Mouse (Mus musculus): ENCODE data around the gene Tagln3.

The Tagln3 gene

DNA sequence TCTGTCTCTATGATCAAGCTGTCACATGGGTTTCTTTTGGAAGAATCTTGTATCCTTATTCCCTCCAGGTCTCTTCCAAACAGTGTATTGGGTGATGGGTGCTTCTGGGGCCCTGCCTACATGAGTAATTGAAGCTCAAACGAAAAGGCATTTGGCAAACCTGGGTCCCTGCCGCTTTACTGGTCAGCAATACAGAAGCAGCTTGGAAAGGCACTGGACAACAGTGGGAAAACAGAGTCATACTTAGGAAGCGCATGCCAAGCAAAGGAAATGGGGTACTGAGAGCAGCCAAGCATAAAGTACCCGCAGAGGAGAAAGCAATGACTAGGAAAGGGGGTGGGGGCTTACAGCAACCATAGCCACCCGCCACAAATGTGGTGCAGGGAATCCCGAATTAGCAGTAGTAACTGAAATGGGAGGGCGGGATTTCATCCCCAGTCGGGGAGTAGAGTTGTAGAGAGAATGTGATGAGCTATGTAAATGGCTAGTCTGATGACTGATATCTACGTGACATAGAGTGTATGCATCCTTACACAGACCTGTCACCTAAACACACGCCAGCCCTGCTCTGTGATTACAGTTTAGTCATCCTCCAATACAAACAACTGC lies 4.3 kb downstream of the Tagln3 start:
- no peak for DNase-seq

DNA sequence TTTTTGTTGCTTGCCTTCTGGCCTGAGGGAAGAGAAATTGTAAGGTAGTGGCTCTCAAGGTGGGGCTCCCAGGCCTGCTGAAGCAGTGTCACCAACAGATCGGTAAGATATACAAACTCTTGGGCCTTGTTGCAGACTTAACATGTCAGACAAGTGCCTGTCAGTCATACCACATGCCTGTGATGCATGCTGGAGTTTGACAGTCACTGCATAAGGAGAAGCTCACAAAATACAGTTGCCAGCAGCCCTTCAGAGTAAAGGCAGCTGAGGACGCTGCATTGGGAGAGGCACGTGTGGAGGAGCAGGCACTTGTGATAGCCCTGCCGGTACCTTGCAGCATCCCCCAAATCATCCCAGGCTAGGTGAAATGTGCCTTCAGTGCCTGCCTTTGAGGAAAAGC lies 6.1 kb downstream of the Tagln3 start:
- DNase-seq, result no peak

DNA sequence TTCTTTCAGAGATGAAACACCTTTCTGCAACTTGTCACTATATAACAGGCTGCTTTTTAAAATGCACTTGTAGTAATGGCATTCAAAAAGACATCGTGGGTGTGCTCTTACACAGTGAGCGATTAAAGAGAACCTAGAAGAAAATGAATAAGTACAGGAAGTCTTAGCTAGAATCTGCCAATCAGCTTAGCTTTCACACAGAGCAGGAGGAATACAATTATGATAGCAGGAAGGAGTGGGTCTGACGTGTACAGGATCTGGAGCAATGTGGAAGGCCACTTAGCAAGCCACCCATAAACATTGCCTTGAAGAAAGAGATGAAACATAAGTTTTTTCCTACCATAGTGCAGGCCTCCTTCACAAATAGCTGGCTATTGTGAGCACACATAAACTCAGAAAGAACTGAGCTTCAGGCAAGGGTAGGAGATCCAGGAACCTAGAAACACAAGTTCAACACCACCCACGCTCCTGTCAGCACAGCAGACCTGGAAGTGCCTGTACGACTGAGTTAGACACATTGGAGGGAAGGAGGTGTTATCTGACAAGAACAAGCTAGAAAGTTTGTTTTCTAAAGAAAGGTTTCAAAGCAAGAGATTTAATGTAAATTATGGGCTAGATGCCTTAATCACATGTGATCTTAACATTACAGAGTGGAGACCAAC lies 9.8 kb downstream of the Tagln3 start:
- no peak for DNase-seq

DNA sequence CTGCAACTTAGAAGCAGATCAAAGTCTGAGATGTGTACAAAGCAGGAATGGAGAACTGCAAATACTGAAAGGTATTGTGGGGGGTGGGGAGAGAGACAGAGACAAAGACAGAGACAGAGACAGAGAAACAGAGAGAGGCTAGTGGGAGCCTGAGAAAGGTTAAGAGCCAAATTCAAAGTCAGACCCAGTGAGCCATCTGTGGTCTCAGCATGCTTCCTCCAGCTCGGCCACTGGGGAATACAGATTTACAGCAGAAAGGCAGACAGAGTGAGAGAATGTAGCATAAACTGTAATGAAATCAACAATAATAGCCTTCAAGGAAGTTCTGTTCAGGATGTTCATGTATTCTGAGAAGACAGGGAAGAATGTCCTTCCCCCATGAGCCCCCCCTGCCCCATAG lies 10.5 kb downstream of the Tagln3 start:
- DNase-seq, result no peak

DNA sequence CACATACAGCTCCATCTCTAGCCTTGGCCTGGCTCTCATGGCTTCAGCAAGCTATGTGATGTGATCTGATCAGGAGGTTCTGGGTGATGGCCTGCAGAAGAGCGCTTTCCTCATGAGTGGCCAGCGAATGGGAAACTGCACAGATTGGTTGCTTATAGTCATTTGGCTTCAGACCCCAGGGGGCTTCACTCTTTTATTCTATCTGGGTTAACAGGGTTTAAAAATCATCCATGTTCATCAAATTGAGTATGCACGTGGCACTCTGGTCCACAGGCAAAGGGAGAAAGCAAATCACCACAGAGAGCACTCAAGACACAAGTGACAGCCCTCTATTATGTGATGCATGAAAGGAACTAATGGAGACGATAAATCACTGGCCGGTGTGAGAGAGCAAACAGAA lies 11.1 kb downstream of the Tagln3 start:
- DNase-seq, result no peak

DNA sequence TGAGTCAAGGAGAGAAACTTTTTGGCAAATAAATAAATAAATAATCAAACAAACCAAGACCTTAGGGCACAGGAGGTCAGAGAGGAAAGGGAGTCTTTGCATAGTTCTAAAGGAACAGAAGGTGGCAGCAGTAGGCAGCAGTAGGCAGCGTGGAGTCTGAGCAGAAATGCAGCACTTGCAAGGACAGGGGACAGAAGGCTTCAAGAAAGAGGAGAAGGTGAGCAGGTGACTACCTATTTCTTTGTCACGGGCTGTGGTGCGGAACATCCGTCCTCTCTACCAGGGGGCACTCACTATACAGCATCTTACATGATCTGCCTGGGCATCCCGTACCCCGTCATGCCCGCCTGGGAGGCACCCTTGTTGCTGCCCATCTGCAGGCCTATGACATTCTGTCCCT lies 13.1 kb downstream of the Tagln3 start:
- DNase-seq, result no peak

DNA sequence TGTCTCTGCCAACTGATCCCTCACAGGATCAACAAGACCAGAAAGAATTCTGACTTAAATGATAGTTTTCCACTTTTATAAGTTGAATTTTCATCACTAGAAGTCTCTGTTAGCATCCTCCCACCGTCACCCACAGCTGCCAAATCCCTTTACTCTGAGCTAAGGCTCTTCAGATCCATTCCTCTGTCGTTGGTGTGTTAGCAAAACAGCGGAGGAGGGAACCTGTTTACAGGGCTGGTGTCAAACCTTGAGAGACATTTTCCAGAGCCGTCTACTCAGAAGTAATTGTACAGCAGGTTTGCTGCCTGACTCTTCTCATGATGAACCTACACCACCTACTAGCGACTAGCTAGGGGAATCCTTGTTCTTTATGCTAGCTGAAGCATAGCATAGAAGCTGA lies 25.1 kb downstream of the Tagln3 start:
- DNase-seq, result no peak

DNA sequence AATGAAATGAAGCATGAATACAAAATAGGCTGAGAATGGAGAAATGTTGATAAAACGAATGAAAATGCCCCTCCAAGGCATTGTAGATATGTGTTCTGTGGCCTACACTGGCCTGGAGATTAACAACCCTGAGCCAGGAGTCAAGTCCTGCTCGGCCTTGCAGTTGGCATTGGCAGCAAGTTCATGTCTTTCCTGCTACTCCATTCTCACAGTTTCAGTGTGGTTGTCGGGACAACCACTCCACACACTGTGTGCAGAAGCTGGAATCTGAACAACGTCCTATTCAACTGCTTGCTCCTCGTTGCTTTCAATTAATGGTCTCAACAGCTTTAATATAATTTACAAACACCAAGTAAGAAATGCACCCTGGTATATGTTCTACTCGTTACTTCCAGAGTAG lies 26.4 kb downstream of the Tagln3 start:
- no peak for DNase-seq

DNA sequence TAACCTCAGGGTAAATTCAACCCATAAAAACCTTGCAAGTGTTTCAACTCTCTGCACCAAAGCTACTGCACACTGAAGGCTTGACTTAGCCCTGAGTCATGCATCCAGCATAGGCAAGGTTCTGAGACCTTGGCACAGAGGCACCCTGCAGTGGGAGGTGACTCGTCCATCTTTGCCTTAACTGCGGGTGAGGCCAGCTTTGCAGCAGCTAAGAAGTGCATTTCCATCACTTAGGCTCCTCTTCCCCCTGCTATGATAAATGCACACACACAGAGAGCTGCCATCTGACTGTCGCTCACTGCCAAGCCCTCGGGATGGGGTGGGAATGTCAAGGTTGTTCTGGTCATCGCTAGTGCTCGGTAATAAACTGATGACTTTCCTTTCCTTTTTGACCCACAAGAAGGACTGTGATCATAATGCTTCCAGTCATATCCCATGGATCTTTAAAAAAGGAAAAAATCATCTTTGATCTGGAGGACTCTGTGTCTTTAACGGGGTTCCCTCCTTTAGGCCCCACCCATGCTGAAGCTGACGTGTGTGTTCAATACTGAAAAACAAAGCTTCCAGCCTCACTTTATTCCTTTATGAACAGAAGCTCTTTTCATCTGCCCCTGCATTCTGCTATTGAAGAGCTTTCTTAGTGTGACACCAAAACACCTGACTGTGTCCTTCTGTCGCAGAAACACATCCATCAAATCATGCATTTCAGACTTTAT lies 28.8 kb downstream of the Tagln3 start:
- DNase-seq, result no peak

DNA sequence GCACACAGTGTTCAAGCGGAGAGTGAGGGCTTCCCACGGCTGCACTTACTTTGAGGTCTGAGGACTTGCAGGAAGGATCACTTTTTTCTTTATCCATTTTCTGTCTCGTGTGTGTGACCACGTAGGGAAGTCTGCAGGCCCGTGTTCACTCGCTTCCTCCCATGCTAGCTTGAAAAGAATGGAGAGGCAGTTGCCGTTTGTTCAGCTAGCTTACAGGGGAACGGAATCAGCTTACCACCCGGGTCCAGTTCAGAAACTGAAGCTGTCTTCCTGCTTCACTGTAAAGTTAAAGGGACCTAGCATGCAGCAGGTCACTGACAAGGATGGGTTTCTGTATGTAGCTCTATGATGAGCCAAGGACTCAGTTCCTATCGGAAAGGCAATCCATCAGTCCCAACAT lies 30.9 kb downstream of the Tagln3 start, which contains the start of gene Tmprss7:
Gene Tmprss7, minus strand, starts transcription at position 101 of the 400 bp plus-strand sequence.
- no peak for DNase-seq

DNA sequence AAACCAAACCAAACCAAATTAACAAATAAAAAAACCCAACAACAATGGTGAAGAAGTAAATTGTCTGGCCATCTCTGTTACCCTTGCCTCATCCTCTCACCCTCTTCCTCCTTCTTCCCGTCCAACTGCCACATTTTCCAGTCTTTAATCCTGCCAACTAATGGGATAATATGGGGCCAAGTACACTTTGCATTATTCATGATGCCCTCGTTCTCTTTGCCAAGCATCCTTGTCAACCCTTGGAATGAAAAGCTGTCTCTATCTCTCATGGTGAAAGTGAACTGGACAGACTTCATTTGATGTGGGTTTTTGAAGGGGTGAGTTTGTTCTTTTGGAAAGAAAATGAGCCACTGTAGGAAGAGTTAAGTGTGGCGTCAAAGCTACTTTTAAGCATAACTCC lies 31.6 kb downstream of the Tagln3 start:
- no peak for DNase-seq

DNA sequence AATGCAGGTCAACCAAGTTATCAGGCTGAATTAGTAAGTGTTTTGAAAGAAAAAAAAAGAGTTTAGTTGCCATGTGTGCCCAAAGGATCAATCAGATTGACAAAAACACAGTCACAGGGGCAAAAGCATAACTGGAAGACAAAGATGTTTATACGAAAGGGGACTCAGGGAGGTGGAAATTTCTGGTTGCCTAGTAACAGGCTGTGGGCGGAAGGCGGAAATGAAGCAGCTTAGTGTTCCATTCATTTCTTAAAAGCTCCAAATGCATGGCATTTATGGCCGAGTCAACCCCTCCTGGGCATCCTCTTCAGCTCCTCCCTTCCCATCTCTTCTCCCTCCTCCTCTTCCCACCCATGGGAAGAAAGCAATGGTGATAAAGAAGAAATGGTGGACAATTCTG lies 34.2 kb downstream of the Tagln3 start:
- DNase-seq, result peak; percentile 9

DNA sequence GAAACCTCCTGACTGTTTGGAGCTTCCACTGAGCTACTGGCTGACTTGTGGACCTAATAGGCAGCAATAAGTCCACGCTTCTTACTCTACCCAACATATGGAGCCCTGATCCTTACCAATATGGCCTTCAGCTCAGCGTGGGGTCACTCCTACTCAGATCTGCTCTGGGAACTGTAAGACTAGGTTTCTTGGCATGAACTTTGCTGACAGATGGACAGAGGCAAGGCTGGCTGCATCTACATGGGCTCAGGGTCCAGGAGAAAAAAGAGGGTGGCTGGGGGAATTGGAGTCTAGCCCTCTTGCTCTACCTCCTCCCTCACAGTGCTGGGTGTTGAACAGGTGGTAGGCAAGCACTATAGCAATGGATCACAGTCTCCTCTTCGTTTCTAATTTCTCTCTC lies 37.6 kb downstream of the Tagln3 start:
- no peak for DNase-seq

DNA sequence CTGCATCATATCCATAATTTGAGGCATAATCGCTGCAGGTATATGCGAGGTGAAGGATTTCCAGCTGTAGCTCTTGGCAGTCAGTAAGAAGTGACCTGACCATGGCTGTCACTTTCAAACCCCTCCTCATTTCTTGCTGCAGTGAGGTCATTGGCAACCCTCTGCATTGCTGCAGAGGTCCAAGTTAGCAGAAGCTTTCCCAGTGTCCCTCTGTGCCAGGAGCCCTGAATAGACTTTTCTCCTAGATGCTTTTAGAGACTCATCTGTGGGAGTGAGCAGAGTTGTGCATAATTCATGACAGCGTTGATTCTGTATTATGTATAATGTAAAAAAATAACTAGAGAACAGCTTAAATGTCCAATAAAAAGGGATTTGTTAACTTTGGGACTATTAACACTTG lies 39.1 kb downstream of the Tagln3 start:
- no peak for DNase-seq

DNA sequence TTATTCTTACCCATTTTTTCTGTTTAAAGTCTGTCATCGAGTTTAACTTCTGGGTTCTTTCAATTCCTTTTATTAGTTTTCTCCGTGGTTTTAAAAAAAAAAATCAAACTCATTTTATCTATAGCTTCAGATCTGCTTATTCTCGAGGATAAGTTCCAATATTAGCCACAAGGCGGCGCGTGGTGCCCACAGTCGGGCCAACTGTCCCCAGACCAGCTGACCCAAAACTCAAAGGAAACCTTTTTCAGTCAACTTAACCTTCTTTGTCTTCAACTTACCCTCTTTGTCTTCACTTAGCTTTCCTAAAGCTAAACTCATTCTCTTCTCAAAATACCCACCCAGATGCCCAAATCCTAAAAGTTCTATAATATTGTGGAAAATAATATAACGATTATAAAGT lies 39.6 kb downstream of the Tagln3 start:
- DNase-seq, result peak; percentile 30

DNA sequence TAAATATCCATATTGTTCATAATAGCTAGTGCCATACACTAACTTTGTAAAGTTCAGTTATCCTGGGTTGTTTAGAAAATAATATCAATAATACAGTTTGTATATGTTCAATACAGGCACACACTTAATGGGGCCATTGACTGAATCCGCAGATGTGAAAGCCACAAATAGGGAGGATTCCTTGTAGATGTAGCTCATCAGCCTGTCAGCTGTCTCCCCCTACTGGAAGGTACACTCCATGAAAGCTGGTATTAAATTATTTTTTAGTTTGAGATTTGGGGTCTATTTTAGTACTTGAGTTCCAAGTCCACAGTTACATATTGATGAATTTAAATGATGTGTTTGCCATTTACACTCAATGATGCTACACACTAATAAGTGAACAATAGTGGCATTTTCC lies 47.9 kb downstream of the Tagln3 start:
- no peak for DNase-seq

DNA sequence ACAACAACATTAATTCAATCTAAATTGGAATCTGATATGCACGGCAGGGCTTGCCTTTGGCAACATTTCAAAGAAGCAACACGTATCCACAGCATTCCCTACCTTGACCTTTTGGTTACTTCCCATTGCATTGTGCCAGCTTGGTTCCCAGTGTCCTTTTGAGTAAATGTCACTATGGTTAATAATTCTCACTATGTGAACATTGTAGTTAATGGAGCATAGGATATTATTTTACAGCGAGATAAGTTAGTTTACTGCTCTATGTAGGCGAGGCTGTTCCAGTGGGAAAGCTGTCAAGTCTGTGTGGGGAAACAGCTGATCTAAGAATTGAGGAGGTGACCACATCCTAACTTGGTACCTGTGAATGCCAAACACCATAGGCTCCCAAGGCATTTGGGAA lies 54.4 kb downstream of the Tagln3 start:
- no peak for DNase-seq

DNA sequence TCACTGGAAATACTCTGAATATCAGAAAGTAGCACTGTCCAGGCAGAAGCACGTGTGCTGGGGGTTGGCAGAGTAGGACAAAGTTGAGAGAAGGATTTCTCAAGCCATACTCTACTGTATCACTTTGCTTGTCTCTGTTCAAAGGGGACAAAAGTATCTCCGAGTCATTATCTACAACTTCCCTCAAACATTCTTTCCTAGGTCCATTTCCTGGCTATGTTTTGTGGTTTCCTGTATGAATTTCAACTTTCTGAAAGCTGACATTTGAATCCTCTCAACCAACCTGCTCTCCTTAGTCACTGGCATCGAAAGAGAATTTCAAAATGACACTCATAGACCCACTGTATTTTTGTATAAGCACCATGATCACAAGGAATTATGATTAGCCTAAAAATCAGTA lies 56.2 kb downstream of the Tagln3 start:
- no peak for DNase-seq

DNA sequence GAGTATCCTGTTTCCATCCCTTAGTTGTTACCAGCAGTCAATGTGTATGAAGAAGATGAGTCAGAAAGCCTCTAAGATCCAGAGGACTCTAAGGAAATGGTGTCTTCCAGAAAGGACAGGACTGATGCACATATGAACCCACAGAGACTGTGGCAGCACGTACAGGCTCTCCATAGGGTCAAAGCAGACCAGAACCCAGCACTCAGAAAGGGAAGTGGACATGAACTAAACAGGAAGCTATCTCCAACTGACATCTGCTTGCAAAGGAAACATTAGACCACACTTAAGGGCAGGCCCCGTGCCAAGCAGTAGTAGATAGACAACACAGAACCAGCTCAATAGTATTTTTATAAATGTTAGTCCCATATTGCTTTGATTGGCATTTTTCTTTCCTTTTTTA lies 58.3 kb downstream of the Tagln3 start:
- DNase-seq, result no peak

DNA sequence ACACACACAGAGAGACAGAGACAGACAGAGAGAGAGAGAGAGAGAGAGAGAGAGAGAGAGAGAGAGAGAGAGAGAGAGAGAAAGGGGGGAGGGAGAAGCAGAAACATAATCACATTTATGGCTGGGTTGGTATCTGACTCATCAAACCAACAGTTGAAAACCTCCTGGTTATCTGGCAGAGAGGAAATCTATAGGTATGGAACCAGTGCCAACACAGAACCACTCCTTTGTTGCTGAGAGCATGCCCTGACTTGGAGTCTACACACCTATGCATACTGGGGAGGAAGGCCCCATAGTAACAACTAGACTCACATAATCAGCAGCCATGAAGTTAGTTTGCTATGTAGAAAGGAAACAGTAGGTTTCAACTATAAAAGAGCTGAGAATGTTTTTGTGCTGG lies 62.0 kb downstream of the Tagln3 start:
- DNase-seq, result no peak

All from thymus, postnatal 14 days (tissue).